Mouse (Mus musculus) liver, postnatal 0 days (tissue): ENCODE data around the gene Ube2h. TPM values are rescaled to one million over a fixed set of nuclear protein-coding genes. Genes with fewer than 3 reads are reported as not detected.

ENCODE experiments used
- ATAC-seq: fragments of 200-750 bp; cut with Nextera tagmentation; 2 replicates; pipeline ENCODE4 v1.8.0; 2017; ENCODE audit warnings: mild to moderate bottlenecking, moderate library complexity
- DNase-seq: peaks from one replicate; pipeline ENCODE4 v3.0.0-alpha.2; 2016
- H3K27ac ChIP-seq: fragments of 300-500 bp; sonication (generic); 2 replicates; pipeline ENCODE4 v1.5.1; 2014; ENCODE audit warnings: antibody characterized with exemption, moderate library complexity, mild to moderate bottlenecking, low read depth
- H3K27me3 ChIP-seq: fragments of 300-500 bp; sonication (generic); 2 replicates; pipeline ENCODE4 v1.6.1; 2014; ENCODE audit warnings: low read length, control low read depth, mixed read lengths; ENCODE audit not compliant: insufficient read depth
- H3K36me3 ChIP-seq: fragments of 300-500 bp; sonication (generic); replicated peaks from 2 replicates; pipeline ENCODE4 v1.6.1; 2014; ENCODE audit warnings: mild to moderate bottlenecking, control low read depth, low read length, moderate library complexity, mixed read lengths; ENCODE audit not compliant: insufficient read depth
- H3K4me1 ChIP-seq: fragments of 300-500 bp; sonication (generic); 2 replicates; pipeline ENCODE4 v1.6.1; 2014; ENCODE audit warnings: antibody characterized with exemption, mild to moderate bottlenecking, control low read depth; ENCODE audit not compliant: insufficient read depth
- H3K4me2 ChIP-seq: fragments of 300-500 bp; sonication (generic); 2 replicates; pipeline ENCODE4 v1.6.1; 2014; ENCODE audit warnings: low read depth, mild to moderate bottlenecking, low read length, moderate library complexity, mixed read lengths
- H3K4me3 ChIP-seq: fragments of 300-500 bp; sonication (generic); 2 replicates; pipeline ENCODE4 v1.5.1; 2014; ENCODE audit warnings: low read depth, low read length
- H3K9ac ChIP-seq: fragments of 300-500 bp; sonication (generic); replicated peaks from 2 replicates; pipeline ENCODE4 v1.6.1; 2014; ENCODE audit warnings: mild to moderate bottlenecking, moderate library complexity
- H3K9me3 ChIP-seq: fragments of 300-500 bp; sonication (generic); 2 replicates; pipeline ENCODE4 v1.6.1; 2016; ENCODE audit warnings: mild to moderate bottlenecking, control low read depth, low read length, mixed read lengths
- CTCF ChIP-seq: sonication (generic); IDR thresholded peaks from 2 replicates; pipeline ENCODE4 v1.5.1; 2016; ENCODE audit warnings: antibody characterized with exemption, low read depth
- EP300 ChIP-seq: IDR thresholded peaks from 2 replicates; pipeline ENCODE4 v1.6.1; 2016; ENCODE audit warnings: antibody characterized with exemption, low read depth, mild to moderate bottlenecking
- WGBS: fragments of 180-500 bp; shearing (Covaris S2); extraction: QIAGEN DNeasy Blood & Tissue Kit; methylation state at CpG from one replicate; pipeline ENCODE4 v1.1.7; 2014; ENCODE audit not compliant: insufficient replicate concordance; 5-methylcytosine and 5-hydroxymethylcytosine counted together
- polyA plus RNA-seq: library from polyadenylated mRNA; unstranded; fragments of >200 nt; fragmentation: Nextera tagmentation; extraction: Ambion mirVana; gene quantifications from 2 replicates; pipeline ENCODE4 v1.2.1, GENCODE M21; 2015

Ube2h gene
- polyA plus RNA-seq, 1 experiment from 2014 or later = 18.2 TPM

- no peaks in the 10 kb centered on the region for H3K27me3 ChIP-seq
- whole genome bisulfite sequencing = 87% methylated on average over 3 of the region's 3 CpGs
- no peak overlapping the region for H3K27ac ChIP-seq
- no peak overlapping the region for H3K4me2 ChIP-seq
- no peak overlapping the region for H3K9ac ChIP-seq
- ATAC-seq (no peak), DNase-seq (no peak)
- H3K4me3 ChIP-seq = no peak overlapping the region
- no peaks in the 10 kb centered on the region for H3K4me1 ChIP-seq
- TF ChIP-seq CTCF = no peak
- no peak for TF ChIP-seq EP300
- H3K36me3 ChIP-seq = peaks cover 13% of the 10 kb centered on the region
- H3K9me3 ChIP-seq = no peaks in the 10 kb centered on the region
Measured at GRCm38 (mm10) chr6:30248708-30249107, 55.6 kb downstream of the Ube2h start.

GRCm38 (mm10) chr6:30245940-30246339 is 58.4 kb downstream of the Ube2h start:
- ATAC-seq = no peak
- DNase-seq = no peak
- Histone ChIP-seq H3K36me3 (peaks cover 6% of the 10 kb centered on the region), H3K4me2 (no peak overlapping the region), H3K4me3 (no peak overlapping the region), H3K27ac (no peak overlapping the region), H3K27me3 (no peaks in the 10 kb centered on the region), H3K9me3 (no peaks in the 10 kb centered on the region), H3K9ac (no peak overlapping the region), H3K4me1 (no peaks in the 10 kb centered on the region)
- TF ChIP-seq CTCF (no peak), EP300 (no peak)
- 71% methylated on average over 5 of the region's 5 CpGs for WGBS

- DNase-seq (no peak), ATAC-seq (no peak)
- H3K9me3 ChIP-seq = no peaks in the 10 kb centered on the region
- no peak for TF ChIP-seq CTCF
- no peak for TF ChIP-seq EP300
- no peak overlapping the region for H3K4me2 ChIP-seq
- H3K4me3 ChIP-seq = no peak overlapping the region
- H3K9ac ChIP-seq = no peak overlapping the region
- H3K36me3 ChIP-seq = peaks cover 11% of the 10 kb centered on the region
- no peaks in the 10 kb centered on the region for H3K4me1 ChIP-seq
- H3K27ac ChIP-seq = no peak overlapping the region
- H3K27me3 ChIP-seq = no peaks in the 10 kb centered on the region
- WGBS = 94% methylated on average over 5 of the region's 5 CpGs
Measured at GRCm38 (mm10) chr6:30245397-30245796, 58.9 kb downstream of the Ube2h start.

DNA sequence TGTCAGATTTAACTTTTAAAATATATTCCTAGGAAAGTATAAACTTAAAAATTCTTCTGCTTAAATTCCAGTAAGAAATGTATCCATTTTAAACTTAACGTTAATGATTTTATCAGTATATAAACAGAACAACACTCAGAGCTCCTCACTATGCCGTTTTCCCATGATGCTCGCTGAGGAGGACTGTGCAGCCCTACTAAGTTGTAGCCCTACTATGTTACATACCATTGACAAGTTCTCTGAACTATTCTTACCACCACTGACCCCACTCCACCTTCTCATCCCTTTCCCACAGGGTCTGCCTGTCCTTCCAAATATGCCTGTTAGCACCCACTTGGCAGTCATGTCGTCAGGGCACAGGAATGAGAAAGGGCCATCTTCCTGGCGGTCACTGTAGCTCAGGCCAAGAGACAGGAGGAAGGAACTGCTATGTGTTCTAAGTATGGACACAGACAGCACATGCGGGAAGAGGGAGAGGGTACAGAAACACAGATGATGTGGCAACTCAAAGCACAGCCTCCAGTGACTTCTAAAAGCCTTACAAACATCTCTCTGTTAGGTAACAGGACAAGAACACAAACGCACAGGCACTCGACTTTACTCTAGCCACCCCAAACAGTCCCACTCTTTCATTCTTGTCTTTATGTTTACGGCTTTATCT is 60.9 kb downstream of the Ube2h start:
- peaks cover 24% of the 10 kb centered on the region for H3K36me3 ChIP-seq
- TF ChIP-seq CTCF (no peak), EP300 (no peak)
- H3K4me3 ChIP-seq = no peak overlapping the region
- H3K27me3 ChIP-seq = no peaks in the 10 kb centered on the region
- no peak overlapping the region for H3K9ac ChIP-seq
- no peaks in the 10 kb centered on the region; the same call in 1 of the 2 replicates for H3K4me1 ChIP-seq
- WGBS = 75% methylated on average over 9 of the region's 9 CpGs
- no peaks in the 10 kb centered on the region for H3K9me3 ChIP-seq
- ATAC-seq (no peak), DNase-seq (no peak)
- H3K27ac ChIP-seq = no peak overlapping the region
- H3K4me2 ChIP-seq = no peak overlapping the region

DNA sequence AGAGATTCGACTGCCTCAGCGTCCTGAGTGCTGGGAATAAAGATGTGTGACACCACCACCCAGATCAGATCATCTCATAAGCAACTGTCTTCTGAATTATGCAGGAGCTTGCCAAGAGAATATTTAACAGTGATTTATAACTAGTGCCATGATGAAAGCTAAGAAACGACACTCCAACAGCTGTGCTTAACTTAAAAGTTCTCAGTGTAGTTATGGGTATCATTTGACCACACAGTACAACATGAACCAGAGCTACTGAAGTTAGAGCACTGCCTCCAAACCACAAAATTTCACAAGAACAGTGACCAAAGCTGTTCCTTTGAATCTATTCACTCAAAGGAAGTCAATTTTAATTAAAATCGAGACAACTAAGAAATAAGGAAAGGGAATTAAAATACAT is 61.4 kb downstream of the Ube2h start:
- TF ChIP-seq EP300 = no peak
- TF ChIP-seq CTCF = no peak
- WGBS = 62% methylated on average over 4 of the region's 4 CpGs
- H3K9ac ChIP-seq = no peak overlapping the region
- no peaks in the 10 kb centered on the region for H3K9me3 ChIP-seq
- no peaks in the 10 kb centered on the region for H3K27me3 ChIP-seq
- no peak overlapping the region for H3K4me2 ChIP-seq
- no peaks in the 10 kb centered on the region; the same call in 1 of the 2 replicates for H3K4me1 ChIP-seq
- no peak for DNase-seq
- no peak for ATAC-seq
- no peak overlapping the region for H3K27ac ChIP-seq
- no peak overlapping the region for H3K4me3 ChIP-seq
- peaks cover 24% of the 10 kb centered on the region for H3K36me3 ChIP-seq

- Histone ChIP-seq H3K4me1 (no peaks in the 10 kb centered on the region; the same call in 1 of the 2 replicates), H3K4me3 (no peak overlapping the region), H3K27me3 (no peaks in the 10 kb centered on the region), H3K36me3 (peaks cover 33% of the 10 kb centered on the region), H3K9ac (no peak overlapping the region), H3K9me3 (no peaks in the 10 kb centered on the region), H3K4me2 (no peak overlapping the region), H3K27ac (no peak overlapping the region)
- WGBS = 89% methylated on average over 7 of the region's 7 CpGs
- TF ChIP-seq CTCF = no peak
- no peak for TF ChIP-seq EP300
- ATAC-seq (no peak), DNase-seq (no peak)
Measured at GRCm38 (mm10) chr6:30240105-30240504, 64.2 kb downstream of the Ube2h start.

- TF ChIP-seq CTCF = no peak
- TF ChIP-seq EP300 = no peak
- Histone ChIP-seq H3K27ac (no peak overlapping the region), H3K27me3 (no peaks in the 10 kb centered on the region), H3K4me3 (no peak overlapping the region), H3K36me3 (peaks cover 33% of the 10 kb centered on the region), H3K9ac (no peak overlapping the region), H3K9me3 (no peaks in the 10 kb centered on the region), H3K4me1 (no peaks in the 10 kb centered on the region; the same call in 1 of the 2 replicates), H3K4me2 (no peak overlapping the region)
- DNase-seq (no peak), ATAC-seq (no peak)
- 70% methylated on average over 6 of the region's 6 CpGs for WGBS
Measured at GRCm38 (mm10) chr6:30239207-30239606, 65.1 kb downstream of the Ube2h start.
